Mouse (Mus musculus): ENCODE results near the gene Gm12185.

- TF ChIP-seq CTCF (IDR thresholded peaks at IDR 0.05; ENCODE audit: low read depth) (no peak), EP300 (IDR thresholded peaks at IDR 0.05; ENCODE audit: low read depth) (no peak)
Measured at GRCm38 (mm10) chr11:48902021-48902420, 90.0 kb downstream of the Gm12185 start, which contains the start of gene Gm5431.
